Mouse (Mus musculus) gastrocnemius, postnatal 4 days (tissue): ENCODE results near the gene Baiap2l1. TPM values are rescaled to one million over a fixed set of nuclear protein-coding genes. Genes with fewer than 3 reads are reported as not detected.

Experiments
- DNase-seq, 2 experiments: peaks; one replicate each; pipeline ENCODE4 v3.0.0; 2021 to 2022; ENCODE audit warnings: low spot score in 2 of 2, mixed read lengths in 2 of 2
- total RNA-seq, 2 experiments: library from RNA; stranded (reverse); gene quantifications; 2 replicates each; pipeline ENCODE4 v1.2.3; 2021

Baiap2l1 gene
- total RNA-seq, 2 experiments from 2014 or later = 5.7 to 7.1 TPM

DNA sequence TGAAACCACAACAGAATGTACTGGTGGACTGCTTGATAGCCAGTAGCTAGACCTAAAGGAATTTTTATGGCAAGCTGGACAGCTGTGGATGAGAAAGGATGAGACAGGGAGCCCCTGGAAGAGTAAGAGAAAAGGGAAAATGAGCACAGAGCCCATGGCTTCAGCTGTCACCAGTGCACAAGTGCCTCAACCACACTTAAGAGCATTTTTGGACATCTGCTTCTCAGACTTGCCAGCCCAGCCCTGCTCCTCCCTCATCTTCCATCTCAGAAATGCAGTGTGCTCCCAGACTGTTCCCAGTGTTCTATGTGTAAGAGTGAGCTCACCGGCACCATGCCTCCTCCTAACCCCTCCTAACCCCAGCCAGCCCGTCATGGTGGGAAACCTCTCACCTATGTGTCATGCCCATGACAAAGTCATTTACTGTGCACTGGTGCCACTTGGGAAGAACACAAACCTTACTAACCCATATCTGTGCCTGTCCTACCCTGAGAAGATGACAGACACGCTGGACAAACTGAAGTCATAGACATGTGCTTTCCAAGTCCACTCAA, 70.6 kb downstream of the Baiap2l1 start:
- no peak for DNase-seq

DNA sequence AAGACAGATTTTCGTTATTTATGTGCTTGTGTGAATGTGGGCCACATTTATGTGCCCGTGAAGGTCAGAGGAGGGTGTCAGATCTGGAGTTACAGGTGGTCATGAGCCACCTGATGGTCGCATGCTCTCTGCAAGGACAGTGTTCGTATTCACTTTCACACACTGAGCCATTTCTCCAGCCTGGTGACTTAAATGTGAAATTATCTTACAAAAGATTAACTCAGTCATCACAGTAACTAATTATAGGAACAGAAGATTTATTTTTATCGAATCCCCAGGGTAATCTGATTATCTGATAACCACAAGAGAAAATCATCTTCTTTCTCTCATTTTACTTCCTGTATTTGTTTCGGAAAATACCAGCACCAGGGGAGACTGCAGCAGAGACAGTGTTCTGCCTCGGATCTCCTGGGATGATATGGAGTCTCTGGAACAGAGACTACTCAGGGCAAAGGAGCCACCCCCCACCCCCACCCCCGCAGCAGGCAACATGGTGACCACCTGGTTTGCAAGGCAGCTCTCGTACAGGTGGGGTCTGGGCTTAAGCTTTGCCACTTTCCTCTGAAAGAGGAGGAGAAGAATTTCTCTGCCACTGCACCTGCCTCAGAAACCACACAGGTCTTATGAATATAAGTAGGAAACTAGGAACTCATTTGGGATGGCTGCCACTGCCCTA, 71.2 kb downstream of the Baiap2l1 start:
- DNase-seq = no peak

DNA sequence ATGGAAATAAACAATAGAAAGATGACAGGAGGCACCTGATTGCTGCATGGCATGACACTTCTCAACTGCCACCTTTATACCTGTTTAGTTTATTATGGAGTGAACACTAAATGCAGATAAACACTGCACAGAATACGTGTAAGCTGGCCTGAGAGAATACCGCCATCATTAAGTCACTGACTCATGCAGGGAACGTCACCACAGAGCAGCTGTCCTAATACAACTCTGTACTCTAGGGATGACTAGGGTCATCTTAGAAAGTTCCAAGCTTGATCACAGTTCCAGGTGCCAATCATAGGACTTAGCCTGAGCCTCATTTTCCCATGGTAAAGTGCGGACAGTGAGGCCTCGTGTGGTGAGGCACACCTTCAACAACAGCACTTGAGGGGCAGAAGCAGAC, 73.3 kb downstream of the Baiap2l1 start:
- no peak for DNase-seq

DNA sequence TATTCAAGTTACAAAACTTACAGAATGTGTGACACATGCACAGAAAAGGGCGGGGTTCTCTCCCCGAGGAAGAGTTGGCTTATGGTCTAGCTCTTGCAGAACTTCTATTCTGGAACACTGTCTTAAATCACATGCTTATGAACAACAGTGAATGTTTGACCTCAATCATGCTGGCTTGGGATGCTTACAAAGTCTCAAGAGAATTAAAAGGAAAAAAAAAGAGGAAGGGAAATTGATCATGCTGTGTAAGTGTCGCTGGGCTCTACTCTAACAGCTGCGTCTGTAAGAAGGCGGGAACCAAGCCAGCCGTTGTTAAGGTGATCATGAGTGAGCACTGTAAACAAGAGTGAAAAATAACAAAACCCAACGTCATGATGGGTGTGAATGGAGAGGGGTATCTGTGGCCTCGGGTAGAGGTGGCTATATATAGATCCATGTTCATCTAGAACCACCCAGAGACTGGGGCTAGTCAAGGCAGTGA, 74.3 kb downstream of the Baiap2l1 start:
- peak in 1 of 2 experiments; percentile 54 for DNase-seq

DNA sequence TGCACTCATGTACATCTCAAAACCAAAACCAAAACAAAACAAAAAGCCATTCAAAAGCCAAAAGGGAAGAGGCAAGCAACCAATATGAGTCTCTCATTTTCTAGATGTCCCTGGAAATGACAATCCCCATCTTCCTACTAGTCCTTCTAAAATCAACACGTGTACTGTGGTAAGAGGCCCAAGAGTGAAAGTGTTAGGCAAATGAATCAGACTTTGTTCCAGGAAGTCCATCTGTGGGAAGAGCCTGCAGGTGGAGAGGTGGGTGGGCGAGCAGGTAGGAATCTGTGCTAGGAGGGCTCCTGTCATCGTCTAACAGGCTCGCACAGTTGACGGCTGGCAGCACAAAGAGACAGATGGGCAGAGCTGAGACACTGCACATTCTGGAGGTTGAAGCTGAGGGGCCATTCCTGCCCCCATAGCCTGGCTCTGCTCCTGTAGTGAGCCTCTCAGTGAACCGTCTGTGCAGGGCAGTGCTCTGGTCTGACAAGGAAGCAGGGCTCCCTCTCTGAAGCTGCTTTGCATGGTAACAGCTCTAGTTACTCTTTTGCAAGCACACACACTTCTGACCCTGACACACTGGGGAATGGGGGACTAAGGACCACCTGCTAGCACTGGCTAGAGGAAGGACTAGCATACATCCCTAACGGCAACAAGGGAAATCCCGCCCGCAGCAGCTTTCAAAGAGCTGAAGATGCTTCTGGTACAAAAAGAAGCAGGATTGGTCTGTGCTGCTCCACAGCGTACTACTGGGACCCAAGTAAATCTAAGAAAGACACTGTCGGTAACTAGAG, 75.2 kb downstream of the Baiap2l1 start:
- DNase-seq = no peak

DNA sequence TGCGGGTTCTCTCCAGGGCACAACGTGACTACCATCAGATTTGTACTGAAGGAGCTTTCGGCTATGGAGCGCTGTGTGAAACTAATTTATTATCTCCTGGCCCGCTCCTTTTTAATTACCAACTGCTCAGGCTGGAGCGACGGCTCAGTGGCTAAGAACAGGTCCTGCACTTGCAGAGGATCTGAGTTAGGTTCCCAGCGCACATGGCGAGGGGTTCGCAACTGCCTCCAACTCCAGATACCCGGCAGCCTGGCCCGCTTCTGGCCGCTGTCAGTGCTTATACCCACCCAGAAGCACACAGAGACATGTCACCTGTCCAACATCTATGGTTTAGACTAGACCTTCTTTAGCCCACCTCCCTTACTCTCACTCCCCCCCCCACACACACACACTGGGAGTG, 78.0 kb downstream of the Baiap2l1 start:
- DNase-seq = no peak

DNA sequence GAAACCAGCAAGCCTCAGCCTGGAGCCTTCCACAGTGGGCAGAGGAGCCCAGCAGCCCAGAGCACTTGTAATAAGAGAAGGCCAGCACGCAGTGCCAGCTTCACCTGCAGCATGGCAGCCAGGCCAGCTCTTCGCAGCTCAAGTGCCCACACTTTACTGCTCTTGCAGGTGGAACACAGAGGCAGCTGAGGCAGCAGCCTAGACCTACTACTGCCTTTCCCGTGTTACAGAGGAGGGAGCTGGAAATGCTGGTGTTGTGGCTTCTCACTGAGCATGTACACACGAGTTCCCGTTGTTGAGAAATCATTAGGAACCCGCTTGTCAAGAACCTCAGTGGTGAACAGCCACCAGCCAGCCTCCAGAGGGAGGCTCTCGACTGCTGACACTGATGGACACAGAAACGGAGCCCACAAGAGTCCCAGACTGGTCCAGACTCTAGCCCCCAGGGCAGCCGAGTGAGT, 78.8 kb downstream of the Baiap2l1 start:
- DNase-seq = no peak

DNA sequence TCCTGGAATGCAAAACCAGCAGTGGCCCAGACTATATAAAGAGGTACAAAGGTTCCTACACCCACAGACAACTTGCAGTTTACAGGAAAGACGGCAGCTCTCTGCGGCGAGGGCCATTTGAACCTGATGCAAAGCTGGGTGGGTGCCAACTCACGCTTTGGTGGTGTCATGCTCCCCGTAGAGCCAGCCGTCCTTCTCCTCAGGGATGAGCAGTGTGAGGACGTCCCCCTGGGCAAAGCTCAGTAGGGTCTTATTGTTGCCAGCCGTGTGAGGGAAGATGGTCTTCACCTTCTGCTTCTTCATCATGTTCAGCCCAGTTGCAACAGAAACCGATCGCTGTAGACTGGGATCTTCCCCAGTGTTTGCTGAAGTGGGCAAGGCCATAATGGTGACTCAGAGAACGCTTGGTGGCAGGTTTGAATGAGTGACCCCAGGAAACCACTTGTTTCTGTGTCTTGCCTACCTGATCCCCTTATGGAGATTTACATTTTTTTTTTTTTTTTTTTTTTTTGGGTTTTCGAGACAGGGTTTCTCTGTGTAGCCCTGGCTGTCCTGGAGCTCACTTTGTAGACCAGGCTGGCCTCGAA, 79.4 kb downstream of the Baiap2l1 start:
- DNase-seq = no peak

DNA sequence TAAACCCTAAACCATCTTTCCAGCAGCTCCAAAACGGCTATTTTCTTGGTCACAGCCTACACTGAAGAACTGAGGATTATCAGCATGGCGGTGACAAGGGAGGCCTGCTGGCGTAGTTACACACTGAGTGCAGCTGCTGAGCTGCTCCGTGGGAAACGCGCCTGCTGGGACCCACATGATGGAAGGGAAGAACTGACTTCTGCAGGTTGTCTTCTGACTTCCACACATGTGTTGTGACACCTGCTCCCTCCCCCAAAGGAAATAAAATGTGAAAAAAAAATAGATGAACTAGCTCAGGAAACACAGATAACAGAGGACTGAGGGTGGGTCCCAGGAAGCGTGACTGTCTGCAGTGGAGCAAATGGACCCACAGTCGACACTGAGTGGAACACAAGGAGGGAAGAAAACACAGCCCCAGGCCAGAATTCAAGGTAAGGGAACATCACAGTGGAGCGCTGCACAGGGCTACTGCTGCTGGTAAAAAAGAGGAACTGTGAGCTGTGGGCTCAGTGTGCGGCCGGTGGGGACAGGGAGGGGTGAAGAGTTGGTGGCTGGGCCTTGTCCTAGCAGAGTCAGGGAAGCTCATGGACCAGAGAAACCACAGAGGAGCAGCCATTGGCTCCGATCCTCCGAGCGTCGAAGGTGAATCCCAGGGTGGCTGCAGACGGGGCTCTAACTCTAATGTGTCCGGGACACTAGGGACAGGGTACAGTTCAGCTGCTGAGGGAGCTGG, 80.8 kb downstream of the Baiap2l1 start:
- no peak for DNase-seq

DNA sequence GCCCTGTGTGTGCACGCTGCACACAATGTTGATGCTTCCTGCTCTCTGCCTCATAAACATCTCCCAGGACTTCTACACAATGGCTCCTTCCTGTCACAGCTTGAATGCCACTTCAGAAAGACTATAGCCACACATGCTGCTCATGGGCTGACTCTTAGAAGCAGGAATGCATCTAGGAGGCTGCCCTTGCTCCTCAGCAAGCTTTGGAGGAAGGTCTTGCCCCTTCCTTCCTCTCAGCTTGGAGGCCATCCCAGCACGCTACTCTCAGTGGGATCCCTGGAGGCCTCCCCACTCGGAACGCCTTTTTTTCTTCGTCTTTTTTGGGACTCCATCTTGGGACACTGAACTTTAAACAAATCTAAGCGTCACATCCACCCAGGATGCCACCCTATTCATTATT, 83.0 kb downstream of the Baiap2l1 start:
- DNase-seq = no peak

DNA sequence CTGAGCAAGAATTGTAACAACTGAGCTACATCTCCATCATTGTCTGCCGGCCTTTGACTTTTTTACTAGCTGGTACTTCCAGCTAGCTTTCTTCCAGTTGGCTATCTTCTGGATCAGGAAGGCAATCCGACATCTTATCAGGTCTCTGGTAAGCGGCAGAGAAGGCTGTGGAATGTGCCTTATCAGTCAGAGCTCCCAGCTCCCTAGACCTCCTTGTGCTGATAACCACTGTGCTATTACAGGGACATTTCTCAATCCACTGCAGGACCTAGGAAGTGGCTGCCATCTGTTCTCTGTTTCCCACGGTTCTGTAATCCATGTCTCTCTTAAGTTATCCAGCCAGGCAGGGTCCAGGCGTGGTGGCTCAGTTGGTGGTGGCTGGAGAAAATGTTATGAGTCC, 86.1 kb downstream of the Baiap2l1 start:
- DNase-seq = no peak

DNA sequence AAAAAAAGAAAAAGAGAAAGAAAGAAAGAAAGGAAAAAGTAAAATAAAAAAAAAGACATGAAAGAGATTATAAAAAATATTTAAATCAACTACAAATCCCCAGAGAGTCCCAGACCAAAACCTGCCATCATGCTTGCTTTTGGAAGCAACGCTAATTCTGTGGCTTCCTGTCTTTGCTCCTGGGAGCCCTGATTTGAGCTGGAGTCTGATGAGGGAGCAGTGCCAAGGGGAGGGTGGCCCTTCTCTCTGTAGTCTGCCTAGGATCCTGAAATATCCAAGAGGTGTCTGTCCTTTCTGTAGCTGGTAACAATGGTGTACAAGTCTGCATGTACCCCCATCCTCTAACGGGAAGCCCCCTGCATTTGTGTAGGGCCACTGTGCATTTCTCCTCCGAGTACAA, 86.8 kb downstream of the Baiap2l1 start:
- no peak for DNase-seq

DNA sequence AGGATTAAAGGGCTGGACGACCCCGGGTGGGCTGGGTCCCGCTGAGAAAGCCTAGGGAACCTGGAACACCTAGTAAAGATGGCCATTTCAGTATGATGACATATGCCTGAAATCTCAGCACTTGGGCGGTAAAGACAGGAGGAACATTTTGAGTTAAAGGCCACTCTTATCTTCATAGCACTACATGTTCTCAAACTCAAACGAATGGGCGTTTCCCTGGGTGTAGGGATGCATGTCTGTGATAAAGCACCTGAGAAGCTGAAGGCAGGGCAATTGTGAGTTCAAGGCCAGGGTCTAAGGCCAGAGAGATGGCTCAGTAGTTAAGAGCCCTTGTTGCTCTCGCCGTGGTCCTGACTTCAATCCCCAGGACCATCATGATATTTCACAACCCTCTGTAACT, 87.5 kb downstream of the Baiap2l1 start:
- DNase-seq = no peak

DNA sequence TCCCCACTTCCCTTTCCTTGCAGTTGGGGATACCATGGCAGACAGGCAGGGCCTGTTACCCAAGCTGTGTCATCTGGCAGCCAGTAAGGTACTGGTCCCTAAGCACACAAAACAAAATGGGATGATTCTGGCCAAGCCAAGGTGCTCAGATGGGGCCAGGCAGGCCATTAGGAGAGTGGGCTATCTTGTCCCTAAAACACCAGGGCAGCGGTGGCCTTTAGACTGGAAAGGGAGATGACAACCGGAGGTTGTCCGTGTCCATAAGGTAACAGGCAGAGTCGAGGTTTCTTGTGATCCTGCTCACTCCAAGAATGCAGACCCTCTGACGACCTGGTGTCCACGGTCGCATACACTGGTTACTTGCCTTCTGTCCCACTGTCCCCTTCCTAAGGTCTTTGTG, 88.0 kb downstream of the Baiap2l1 start:
- no peak for DNase-seq

DNA sequence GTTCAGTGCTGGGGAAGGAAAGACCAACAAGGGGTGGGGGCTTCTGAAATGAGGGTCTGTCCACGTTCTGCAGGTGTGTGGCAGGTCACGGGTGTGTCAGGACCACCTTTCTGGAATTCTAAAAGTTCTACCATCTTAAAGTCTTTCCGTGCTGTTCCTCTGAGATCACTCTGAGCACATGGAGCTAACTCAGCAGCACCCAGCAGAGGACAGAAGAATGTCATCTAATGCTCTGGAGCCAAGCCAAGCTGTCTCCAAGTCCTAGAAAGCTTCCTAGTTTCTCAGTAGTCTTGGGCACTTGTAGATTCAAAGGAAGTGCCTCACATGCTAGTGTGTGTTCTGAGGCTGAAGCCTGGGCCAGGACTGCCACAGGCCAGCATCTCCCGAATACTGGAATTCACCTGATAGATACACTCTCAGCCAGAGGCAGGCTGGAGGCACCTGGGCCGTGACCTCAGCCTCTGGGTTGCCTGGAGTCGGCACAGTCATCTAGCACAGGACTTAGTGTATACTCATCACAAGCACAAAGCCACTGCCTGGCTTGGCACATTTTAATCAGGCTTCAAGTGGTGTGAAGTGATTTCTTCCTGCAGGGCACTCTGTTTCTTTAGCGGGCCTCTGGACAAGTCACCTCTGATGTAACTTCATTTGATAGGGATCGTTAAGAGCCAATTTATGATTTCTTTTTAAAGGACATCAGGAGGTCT, 90.2 kb downstream of the Baiap2l1 start:
- DNase-seq = peak in 1 of 2 experiments; percentile 64

DNA sequence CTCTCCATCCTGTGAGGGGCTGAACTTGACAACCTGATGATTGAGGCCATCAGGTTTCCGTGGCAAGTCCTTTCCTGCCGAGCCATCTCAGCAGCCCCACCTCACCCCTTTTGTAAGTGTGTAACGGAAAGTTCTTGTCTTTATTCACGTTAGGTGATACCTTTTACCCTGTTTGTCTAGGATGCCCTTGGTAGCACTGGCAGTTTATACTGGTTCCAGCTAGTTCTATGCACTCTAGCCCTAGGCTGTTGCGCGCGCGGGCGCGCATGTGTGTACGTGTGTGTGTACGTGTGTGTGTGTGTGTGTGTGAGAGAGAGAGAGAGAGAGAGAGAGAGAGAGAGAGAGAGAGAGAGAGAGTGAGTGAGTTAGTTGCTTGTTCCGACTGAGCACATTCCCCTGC, 94.4 kb downstream of the Baiap2l1 start:
- no peak for DNase-seq

DNA sequence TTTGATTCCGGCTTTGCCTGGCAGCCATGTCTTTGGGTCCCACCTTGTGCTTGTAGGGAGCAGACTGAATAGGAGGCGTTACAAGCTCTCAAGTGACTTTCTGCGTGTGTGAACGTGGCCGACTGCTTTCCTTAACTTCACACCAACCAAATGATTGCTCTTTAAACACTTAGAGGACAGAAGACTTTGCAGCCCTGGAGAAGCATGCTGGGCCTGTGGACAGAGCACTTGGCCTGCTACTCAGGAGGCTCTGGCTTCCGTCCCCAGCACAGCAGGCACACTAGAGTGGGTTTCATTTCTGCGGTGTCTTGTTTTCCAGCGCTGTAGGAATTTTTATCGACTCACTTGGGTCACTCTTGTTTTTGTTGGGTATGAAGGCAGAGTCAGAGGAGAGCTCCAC, 94.8 kb downstream of the Baiap2l1 start:
- no peak for DNase-seq

DNA sequence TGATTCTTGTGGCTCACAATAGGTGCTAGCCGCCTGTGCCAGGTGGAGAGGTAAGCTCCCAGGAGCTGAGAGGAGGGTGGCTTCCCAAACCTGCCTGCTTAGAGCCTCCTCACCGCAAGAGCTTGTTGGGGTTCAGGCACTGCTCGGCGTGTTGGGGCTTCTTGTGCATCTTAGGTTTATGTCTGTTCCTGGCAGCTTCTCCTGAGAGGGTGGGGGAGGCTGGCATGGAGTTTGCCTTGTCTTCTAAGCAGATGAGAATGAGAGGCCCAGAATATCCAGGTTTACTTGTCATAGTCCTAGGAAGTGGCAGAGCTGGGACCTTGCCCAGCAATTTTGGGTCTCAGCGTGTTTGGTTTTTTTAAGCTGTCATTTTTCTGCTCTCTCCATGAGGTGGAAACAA, 96.1 kb downstream of the Baiap2l1 start:
- DNase-seq = no peak

DNA sequence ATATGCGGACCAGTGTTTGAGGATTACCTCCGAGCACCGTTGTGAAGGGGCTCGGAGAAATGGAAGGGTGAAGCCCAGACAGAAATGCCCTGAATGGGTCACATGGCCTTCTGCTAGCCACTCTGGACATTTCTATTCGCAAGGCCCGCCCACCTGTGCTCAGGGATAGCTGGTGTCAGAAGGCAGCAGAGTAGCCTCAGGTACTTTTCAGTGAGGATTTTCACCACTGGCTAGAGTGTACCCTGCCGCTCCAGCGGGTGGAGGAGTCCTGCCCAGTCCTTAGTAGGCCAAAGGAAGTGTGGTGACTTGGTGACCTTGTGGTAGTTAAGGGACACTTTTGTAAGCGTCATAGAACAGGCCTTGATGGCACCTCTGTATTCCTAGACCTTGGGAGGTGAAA, 96.6 kb downstream of the Baiap2l1 start:
- DNase-seq = no peak

DNA sequence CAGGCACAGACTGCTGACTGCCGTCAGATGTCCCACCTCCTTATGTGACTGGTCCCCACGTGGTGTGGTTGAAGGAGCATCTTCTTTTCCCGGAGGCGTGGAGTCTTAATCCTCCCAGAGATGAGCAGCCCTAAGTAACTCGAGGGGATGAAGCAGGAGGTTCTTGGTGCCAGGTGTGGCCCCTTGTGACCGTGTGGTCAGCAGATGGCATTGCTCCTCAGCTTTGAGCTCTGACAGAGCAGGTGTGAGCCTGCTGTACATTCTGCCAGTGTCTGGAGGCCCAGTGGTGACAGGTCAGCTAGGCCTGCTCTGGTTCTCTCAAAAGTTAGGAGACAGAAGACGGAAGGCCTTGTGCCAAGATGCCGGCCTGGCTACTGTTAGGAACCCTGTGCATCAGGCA, 97.4 kb downstream of the Baiap2l1 start:
- no peak for DNase-seq

DNA sequence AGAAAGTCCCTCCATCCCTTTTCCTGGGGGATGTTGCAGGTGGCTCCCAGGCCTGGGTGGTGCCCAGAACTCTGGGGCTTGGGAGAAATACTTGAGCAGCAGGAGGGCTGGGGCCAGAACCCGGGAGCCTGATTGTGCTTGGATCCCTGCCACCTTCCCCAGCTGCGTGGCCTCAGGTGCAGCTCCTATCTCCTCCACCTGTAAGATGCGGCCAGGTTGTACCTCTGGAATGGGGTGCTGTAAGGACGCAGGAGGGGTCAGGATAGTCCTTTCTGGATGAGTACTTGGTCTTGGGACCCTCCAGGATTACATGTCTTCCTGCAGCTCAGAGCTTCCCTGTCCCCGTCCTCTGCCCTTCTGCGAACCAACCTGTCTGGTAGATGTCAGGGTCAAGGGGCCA, 98.7 kb downstream of the Baiap2l1 start:
- no peak for DNase-seq
